Mouse (Mus musculus): ENCODE measurements at regions not wholly inside any gene's neighbourhood (a gene's known extent, or its start where the extent isn't known, plus 50 kb on each side); places are given as distances from the start of the nearest gene placed in this dataset.

GRCm38 (mm10) chr10:66825737-66826136, 270.2 kb upstream of the Jmjd1c start:
- ATAC-seq (ENCODE audit: insufficient read depth): no peak
- no peak overlapping the region for H3K27ac ChIP-seq

GRCm38 (mm10) chr10:66826327-66826726, 269.6 kb upstream of the Jmjd1c start:
- DNase-seq (ENCODE audit: low read depth in 3 of 3, low spot score in 3 of 3) (no peak), ATAC-seq (ENCODE audit: insufficient read depth) (no peak)
- no peak overlapping the region for H3K9ac ChIP-seq (replicated peaks)
- no peaks in the 10 kb centered on the region for H3K27me3 ChIP-seq (ENCODE audit: control insufficient read depth, insufficient read depth, low read length)
- no peaks in the 10 kb centered on the region for H3K4me1 ChIP-seq (replicated peaks; ENCODE audit: control insufficient read depth in 2 of 2, insufficient read depth in 2 of 2, low read length in 1 of 2)
- TF ChIP-seq CTCF (IDR thresholded peaks at IDR 0.05; ENCODE audit: low read depth) (no peak), EP300 (IDR thresholded peaks at IDR 0.05; ENCODE audit: low read depth) (no peak)
- H3K4me2 ChIP-seq (ENCODE audit: low read depth): no peak overlapping the region
- H3K27ac ChIP-seq: no peak overlapping the region
- no peaks in the 10 kb centered on the region for H3K9me3 ChIP-seq (ENCODE audit: control insufficient read depth, low read length)
- no peak overlapping the region for H3K4me3 ChIP-seq (ENCODE audit: insufficient read depth in 1 of 2, low read depth in 2 of 2, low read length in 2 of 2)
- WGBS (ENCODE audit: insufficient replicate concordance): 63% methylated on average over 3 of the region's 3 CpGs
- no peaks in the 10 kb centered on the region for H3K36me3 ChIP-seq (replicated peaks; ENCODE audit: control insufficient read depth, insufficient read depth, low read depth)

More at GRCm38 (mm10) chr10:66825737-66826136, 270.2 kb upstream of the Jmjd1c start:
- no peak for DNase-seq (ENCODE audit: low read depth in 3 of 3, low spot score in 3 of 3)
- Histone ChIP-seq H3K9me3 (ENCODE audit: control insufficient read depth, low read length) (no peaks in the 10 kb centered on the region), H3K4me1 (replicated peaks; ENCODE audit: control insufficient read depth in 2 of 2, insufficient read depth in 2 of 2, low read length in 1 of 2) (no peaks in the 10 kb centered on the region), H3K9ac (replicated peaks) (no peak overlapping the region), H3K36me3 (replicated peaks; ENCODE audit: control insufficient read depth, insufficient read depth, low read depth) (no peaks in the 10 kb centered on the region), H3K4me3 (ENCODE audit: insufficient read depth in 1 of 2, low read depth in 2 of 2, low read length in 2 of 2) (no peak overlapping the region), H3K27me3 (ENCODE audit: control insufficient read depth, insufficient read depth, low read length) (no peaks in the 10 kb centered on the region), H3K4me2 (ENCODE audit: low read depth) (no peak overlapping the region)
- 60% methylated on average over 3 of the region's 3 CpGs for WGBS (ENCODE audit: insufficient replicate concordance)
- TF ChIP-seq EP300 (IDR thresholded peaks at IDR 0.05; ENCODE audit: low read depth) (no peak), CTCF (IDR thresholded peaks at IDR 0.05; ENCODE audit: low read depth) (no peak)

GRCm38 (mm10) chr10:66834974-66835373, 261.0 kb upstream of the Jmjd1c start:
- WGBS (ENCODE audit: insufficient replicate concordance): 48% methylated on average over 4 of the region's 4 CpGs
- Histone ChIP-seq H3K4me1 (replicated peaks; ENCODE audit: control insufficient read depth in 2 of 2, insufficient read depth in 2 of 2, low read length in 1 of 2) (no peaks in the 10 kb centered on the region), H3K9ac (replicated peaks) (no peak overlapping the region), H3K27me3 (ENCODE audit: control insufficient read depth, insufficient read depth, low read length) (no peaks in the 10 kb centered on the region), H3K27ac (no peak overlapping the region), H3K9me3 (ENCODE audit: control insufficient read depth, low read length) (no peaks in the 10 kb centered on the region), H3K36me3 (replicated peaks; ENCODE audit: control insufficient read depth, insufficient read depth, low read depth) (no peaks in the 10 kb centered on the region), H3K4me3 (ENCODE audit: insufficient read depth in 1 of 2, low read depth in 2 of 2, low read length in 2 of 2) (no peak overlapping the region), H3K4me2 (ENCODE audit: low read depth) (no peak overlapping the region)
- no peak for DNase-seq (ENCODE audit: low read depth in 3 of 3, low spot score in 3 of 3)
- no peak; the same call in 1 of the 2 replicates for TF ChIP-seq CTCF (IDR thresholded peaks at IDR 0.05; ENCODE audit: low read depth)
- no peak for TF ChIP-seq EP300 (IDR thresholded peaks at IDR 0.05; ENCODE audit: low read depth)
- ATAC-seq (ENCODE audit: insufficient read depth): no peak

- DNase-seq (ENCODE audit: low read depth in 3 of 3, low spot score in 3 of 3): no peak
- 56% methylated on average over 9 of the region's 9 CpGs for WGBS (ENCODE audit: insufficient replicate concordance)
Observed at GRCm38 (mm10) chr10:66839058-66839457, 256.9 kb upstream of the Jmjd1c start.

GRCm38 (mm10) chr10:66843258-66843657, 252.7 kb upstream of the Jmjd1c start:
- H3K9ac ChIP-seq (replicated peaks): no peak overlapping the region
- no peaks in the 10 kb centered on the region for H3K4me1 ChIP-seq (replicated peaks; ENCODE audit: control insufficient read depth in 2 of 2, insufficient read depth in 2 of 2, low read length in 1 of 2)
- no peak overlapping the region for H3K27ac ChIP-seq
- DNase-seq (ENCODE audit: low read depth in 3 of 3, low spot score in 3 of 3) (no peak), ATAC-seq (ENCODE audit: insufficient read depth) (no peak)
- TF ChIP-seq CTCF (IDR thresholded peaks at IDR 0.05; ENCODE audit: low read depth): no peak
- no peak for TF ChIP-seq EP300 (IDR thresholded peaks at IDR 0.05; ENCODE audit: low read depth)
- H3K9me3 ChIP-seq (ENCODE audit: control insufficient read depth, low read length): no peaks in the 10 kb centered on the region
- 62% methylated on average over 2 of the region's 2 CpGs for WGBS (ENCODE audit: insufficient replicate concordance)
- H3K27me3 ChIP-seq (ENCODE audit: control insufficient read depth, insufficient read depth, low read length): no peaks in the 10 kb centered on the region
- no peak overlapping the region for H3K4me2 ChIP-seq (ENCODE audit: low read depth)
- no peak overlapping the region for H3K4me3 ChIP-seq (ENCODE audit: insufficient read depth in 1 of 2, low read depth in 2 of 2, low read length in 2 of 2)
- H3K36me3 ChIP-seq (replicated peaks; ENCODE audit: control insufficient read depth, insufficient read depth, low read depth): no peaks in the 10 kb centered on the region

More at GRCm38 (mm10) chr10:66839058-66839457, 256.9 kb upstream of the Jmjd1c start:
- Histone ChIP-seq H3K9ac (replicated peaks) (no peak overlapping the region), H3K27ac (no peak overlapping the region), H3K27me3 (ENCODE audit: control insufficient read depth, insufficient read depth, low read length) (no peaks in the 10 kb centered on the region), H3K4me2 (ENCODE audit: low read depth) (no peak overlapping the region), H3K4me3 (ENCODE audit: insufficient read depth in 1 of 2, low read depth in 2 of 2, low read length in 2 of 2) (no peak overlapping the region), H3K36me3 (replicated peaks; ENCODE audit: control insufficient read depth, insufficient read depth, low read depth) (no peaks in the 10 kb centered on the region), H3K9me3 (ENCODE audit: control insufficient read depth, low read length) (no peaks in the 10 kb centered on the region), H3K4me1 (replicated peaks; ENCODE audit: control insufficient read depth in 2 of 2, insufficient read depth in 2 of 2, low read length in 1 of 2) (no peaks in the 10 kb centered on the region)
- no peak for ATAC-seq (ENCODE audit: insufficient read depth)
- TF ChIP-seq CTCF (IDR thresholded peaks at IDR 0.05; ENCODE audit: low read depth) (no peak), EP300 (IDR thresholded peaks at IDR 0.05; ENCODE audit: low read depth) (no peak)

Data from liver, embryonic 14.5 days (tissue).